Mouse (Mus musculus) limb, embryonic 14.5 days (tissue): Measurements from ENCODE around the gene Acsm2. TPM values are rescaled to one million over a fixed set of nuclear protein-coding genes. Genes with fewer than 3 reads are reported as not detected.

Experiments used
- ATAC-seq: fragments of 200-750 bp; cut with Nextera tagmentation; 2 replicates; pipeline ENCODE4 v1.8.0; 2017; ENCODE audit warnings: low read depth, moderate number of reproducible peaks, moderate TSS enrichment; ENCODE audit not compliant: low FRiP score
- DNase-seq: peaks from one replicate; pipeline ENCODE4 v3.0.0-alpha.2; 2015; ENCODE audit warnings: low spot score
- H3K27ac ChIP-seq: fragments of 300-500 bp; sonication (generic); replicated peaks from 2 replicates; pipeline ENCODE4 v1.5.1; 2014; ENCODE audit warnings: low read depth, mild to moderate bottlenecking, low read length, moderate library complexity, mixed read lengths
- H3K27me3 ChIP-seq: fragments of 300-500 bp; sonication (generic); 2 replicates; pipeline ENCODE4 v1.6.1; 2014; ENCODE audit warnings: low read length, mixed read lengths; ENCODE audit not compliant: control insufficient read depth, insufficient read depth
- H3K36me3 ChIP-seq: fragments of 300-500 bp; sonication (generic); 2 replicates; pipeline ENCODE4 v1.6.1; 2014; ENCODE audit warnings: mild to moderate bottlenecking, low read length, moderate library complexity, mixed read lengths; ENCODE audit not compliant: control insufficient read depth, insufficient read depth
- H3K4me1 ChIP-seq: fragments of 300-500 bp; sonication (generic); 2 replicates; pipeline ENCODE4 v1.6.1; 2014; ENCODE audit warnings: antibody characterized with exemption, low read length, mixed read lengths; ENCODE audit not compliant: control insufficient read depth, insufficient read depth
- H3K4me2 ChIP-seq: fragments of 300-500 bp; sonication (generic); replicated peaks from 2 replicates; pipeline ENCODE4 v1.6.1; 2014; ENCODE audit warnings: low read depth, mild to moderate bottlenecking, low read length, moderate library complexity; ENCODE audit not compliant: severe bottlenecking
- H3K4me3 ChIP-seq: fragments of 300-500 bp; sonication (generic); replicated peaks from 2 replicates; pipeline ENCODE4 v1.5.1; 2014; ENCODE audit warnings: low read length
- H3K9ac ChIP-seq: fragments of 300-500 bp; sonication (generic); 2 replicates; pipeline ENCODE4 v1.6.1; 2014; ENCODE audit warnings: mild to moderate bottlenecking, low read depth, low read length, moderate library complexity; ENCODE audit not compliant: severe bottlenecking
- H3K9me3 ChIP-seq: fragments of 300-500 bp; sonication (generic); 2 replicates; pipeline ENCODE4 v1.6.1; 2016; ENCODE audit warnings: low read length; ENCODE audit not compliant: control insufficient read depth
- POLR2A ChIP-seq: fragments of 200-500 bp; IDR thresholded peaks from 2 replicates; pipeline ENCODE4 v1.8.0; 2012; ENCODE audit warnings: inconsistent platforms, mild to moderate bottlenecking, moderate library complexity, borderline replicate concordance; ENCODE audit not compliant: insufficient read depth, insufficient read length; ENCODE audit errors: extremely low read depth
- WGBS: fragments of 180-500 bp; shearing (Covaris S2); extraction: QIAGEN DNeasy Blood & Tissue Kit; methylation state at CpG from one replicate; pipeline ENCODE4 v1.1.7; 2014; 5-methylcytosine and 5-hydroxymethylcytosine counted together
- polyA plus RNA-seq, 2 experiments: library from polyadenylated mRNA; depleted of rRNA in 1 of 2; stranded (reverse) in 1 of 2; unstranded in 1 of 2; fragments of >200 nt; fragmentation: Nextera tagmentation in 1 of 2; extraction: Ambion mirVana in 1 of 2; gene quantifications; 2 replicates each; pipeline versions ENCODE4 v1.2.1 to v1.2.3; 2012 to 2014

Acsm2 gene
- polyA plus RNA-seq (2012; rRNA removed) = not detected in 2 replicates
- not detected in 2 replicates for polyA plus RNA-seq (2014; fragmentation: Nextera tagmentation; extraction: Ambion mirVana)

DNA sequence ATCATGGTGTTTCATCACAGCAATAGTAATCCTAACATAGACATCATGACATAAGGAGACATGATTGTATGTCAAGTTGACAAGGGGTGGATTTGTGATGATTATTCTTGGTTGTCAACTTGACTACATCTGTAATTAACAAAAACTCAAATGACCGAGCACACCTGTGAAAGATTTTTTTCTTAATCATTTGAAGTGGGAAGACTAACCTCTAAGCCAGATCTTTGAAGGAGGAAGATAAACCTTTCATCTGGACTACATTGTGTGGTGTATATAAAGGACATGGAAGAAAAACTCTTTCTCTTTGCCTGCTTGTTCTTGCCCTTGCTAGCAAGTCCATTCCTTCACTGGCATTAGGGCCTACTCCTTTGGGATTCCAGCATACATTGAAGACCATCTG, at the start of gene Acsm2:
TSS of gene Acsm2 (plus strand) at position 301 of the 400 bp plus-strand sequence.
- no peaks in the 10 kb centered on the region for H3K27me3 ChIP-seq
- ATAC-seq (no peak), DNase-seq (no peak)
- H3K4me2 ChIP-seq = no peak within 1 kb of the TSS
- 84% methylated on average over 1 of the region's 1 CpGs for WGBS
- no peak within 1 kb of the TSS for H3K27ac ChIP-seq
- no peaks in the 10 kb centered on the region for H3K36me3 ChIP-seq
- no peaks in the 10 kb centered on the region for H3K9me3 ChIP-seq
- no peak within 1 kb of the TSS for H3K4me3 ChIP-seq
- TF ChIP-seq POLR2A = no peak
- H3K9ac ChIP-seq = no peak within 1 kb of the TSS
- H3K4me1 ChIP-seq = no peaks in the 10 kb centered on the region

DNA sequence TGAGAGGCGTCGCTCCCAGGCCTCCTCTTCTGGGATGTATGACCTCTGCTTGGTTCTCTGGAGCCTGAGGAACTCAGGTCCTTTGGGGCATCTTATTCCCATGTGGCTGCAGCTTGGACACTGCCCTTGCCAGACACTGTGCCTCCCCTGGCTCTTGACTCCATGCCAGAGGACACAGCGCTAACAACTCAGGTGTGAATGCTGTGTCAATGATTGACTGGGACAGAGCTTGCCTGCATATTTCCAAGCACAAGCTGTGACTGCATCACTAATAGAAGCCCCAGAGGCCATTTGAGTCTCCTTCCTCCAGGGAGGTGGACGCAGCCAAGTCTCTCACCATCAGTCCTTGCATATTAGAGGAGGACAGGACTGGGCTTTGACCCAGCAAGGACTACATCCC, 43.0 kb upstream of the Acsm2 start:
- ATAC-seq (no peak), DNase-seq (no peak)
- Histone ChIP-seq H3K27ac (no peak overlapping the region), H3K27me3 (no peaks in the 10 kb centered on the region), H3K4me3 (no peak overlapping the region), H3K36me3 (no peaks in the 10 kb centered on the region), H3K4me1 (no peaks in the 10 kb centered on the region), H3K9me3 (no peaks in the 10 kb centered on the region), H3K4me2 (no peak overlapping the region), H3K9ac (no peak overlapping the region)
- 85% methylated on average over 4 of the region's 4 CpGs for WGBS
- TF ChIP-seq POLR2A = no peak

DNA sequence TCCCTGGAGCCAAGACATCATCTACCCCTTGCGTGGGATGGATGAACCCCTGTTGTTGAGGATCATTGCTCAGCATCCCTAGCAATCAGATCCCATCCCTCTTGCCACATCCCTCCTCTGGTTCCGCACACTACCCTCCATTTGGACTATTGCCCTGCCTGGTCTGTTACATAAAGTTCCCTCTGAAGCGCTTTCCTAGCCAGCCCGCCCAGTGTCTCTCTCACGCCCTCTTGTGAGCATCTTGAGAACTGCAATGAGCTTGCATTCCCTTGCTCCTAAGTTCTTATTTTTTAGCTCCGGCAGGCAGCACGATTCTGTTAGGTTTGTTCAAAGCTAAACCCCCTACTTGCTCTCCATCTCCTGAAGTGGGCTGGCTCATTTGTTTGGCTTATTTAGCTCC, 41.1 kb upstream of the Acsm2 start:
- ATAC-seq = no peak

DNA sequence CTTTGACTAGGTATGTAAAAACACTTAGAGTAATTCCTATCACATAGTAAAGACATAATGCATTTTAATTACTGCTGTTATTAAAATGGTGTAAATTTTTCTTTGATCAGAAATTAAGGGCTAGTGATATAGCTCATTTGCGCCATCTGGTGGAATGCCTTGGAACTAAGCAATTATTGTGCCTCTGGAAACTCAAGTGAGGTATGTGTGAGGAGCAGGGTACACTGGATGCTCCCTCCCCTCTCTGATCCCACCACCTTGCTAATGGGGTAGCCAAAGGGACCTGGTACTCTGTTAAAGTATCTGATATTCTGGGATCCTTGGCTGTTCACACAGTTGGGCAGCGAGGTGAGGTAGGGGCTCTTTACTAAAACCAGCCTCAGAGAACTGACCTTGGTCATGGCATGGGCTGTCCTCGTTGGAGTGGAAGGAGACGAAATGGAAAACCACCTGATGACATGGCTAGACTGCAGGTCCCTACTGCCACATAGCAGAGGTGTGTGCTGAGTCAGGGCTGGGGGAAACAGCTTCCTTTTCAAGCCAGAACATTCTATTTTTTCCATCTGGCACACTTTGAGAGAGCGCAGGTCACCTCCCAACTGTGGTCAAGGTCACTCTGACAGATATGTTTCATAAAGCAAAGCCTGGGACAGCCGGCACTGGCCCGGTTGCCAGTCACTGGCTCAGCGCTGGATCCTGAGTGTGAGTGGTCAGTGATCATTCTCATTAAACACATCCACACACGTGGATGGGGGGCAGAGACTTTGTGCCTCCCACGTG, 38.5 kb upstream of the Acsm2 start:
- Histone ChIP-seq H3K27me3 (no peaks in the 10 kb centered on the region), H3K4me1 (no peaks in the 10 kb centered on the region), H3K27ac (no peak overlapping the region), H3K4me2 (no peak overlapping the region), H3K9me3 (no peaks in the 10 kb centered on the region), H3K9ac (no peak overlapping the region), H3K4me3 (no peak overlapping the region), H3K36me3 (no peaks in the 10 kb centered on the region)
- ATAC-seq (no peak), DNase-seq (peak; percentile 55)
- 66% methylated on average over 10 of the region's 10 CpGs for WGBS
- TF ChIP-seq POLR2A = no peak

More for the DNA sequence above, 41.1 kb upstream of the Acsm2 start:
- Histone ChIP-seq H3K27me3 (no peaks in the 10 kb centered on the region), H3K4me2 (no peak overlapping the region), H3K9me3 (no peaks in the 10 kb centered on the region), H3K36me3 (no peaks in the 10 kb centered on the region), H3K9ac (no peak overlapping the region), H3K27ac (no peak overlapping the region), H3K4me3 (no peak overlapping the region), H3K4me1 (no peaks in the 10 kb centered on the region)
- peak; percentile 4 for DNase-seq
- no peak for TF ChIP-seq POLR2A
- WGBS = 36% methylated on average over 7 of the region's 7 CpGs

DNA sequence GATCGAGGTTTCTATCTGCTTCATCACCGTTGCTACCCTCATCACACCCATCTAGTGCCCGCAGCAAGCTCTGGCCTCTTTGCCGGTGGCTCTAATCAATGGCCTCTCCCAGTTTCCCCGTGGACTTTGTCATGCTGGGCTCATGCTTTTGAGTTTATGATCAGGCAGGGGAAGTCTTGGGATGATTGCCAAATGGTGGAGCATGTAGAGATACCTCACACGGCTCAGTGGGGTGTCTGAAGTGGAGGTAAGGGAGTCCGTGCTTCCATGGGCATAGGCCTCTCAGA, 37.9 kb upstream of the Acsm2 start:
- Histone ChIP-seq H3K36me3 (no peaks in the 10 kb centered on the region), H3K9ac (no peak overlapping the region), H3K4me3 (no peak overlapping the region), H3K27me3 (no peaks in the 10 kb centered on the region), H3K27ac (no peak overlapping the region), H3K4me1 (no peaks in the 10 kb centered on the region), H3K4me2 (no peak overlapping the region), H3K9me3 (no peaks in the 10 kb centered on the region)
- ATAC-seq = no peak
- no peak for DNase-seq
- 82% methylated on average over 7 of the region's 7 CpGs for WGBS
- no peak for TF ChIP-seq POLR2A

DNA sequence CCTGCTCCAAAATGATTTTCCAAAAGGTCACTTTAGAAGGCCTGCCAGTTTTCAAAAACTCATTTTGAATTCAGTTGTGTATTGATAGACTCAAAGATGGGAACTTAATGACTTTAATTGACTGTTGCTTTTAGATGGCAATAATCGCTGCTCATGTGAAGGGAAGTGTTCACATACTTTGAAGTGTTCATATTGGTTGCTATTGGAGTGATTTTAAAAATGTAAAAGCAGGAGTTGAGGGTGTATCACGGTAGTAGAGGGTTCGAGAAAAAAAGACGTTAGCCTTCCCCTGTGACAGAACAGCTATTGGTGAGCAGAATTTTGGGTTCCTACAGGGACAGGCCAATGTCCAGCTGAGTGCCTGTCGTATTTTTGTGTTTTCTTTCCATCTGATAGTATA, 35.0 kb upstream of the Acsm2 start, which contains the start of gene Acsm5:
TSS of gene Acsm5 (plus strand) at position 301 of the 400 bp plus-strand sequence.
- H3K36me3 ChIP-seq = no peaks in the 10 kb centered on the region
- DNase-seq = no peak
- H3K9me3 ChIP-seq = no peaks in the 10 kb centered on the region
- TF ChIP-seq POLR2A = no peak
- H3K9ac ChIP-seq = no peak within 1 kb of the TSS
- no peaks in the 10 kb centered on the region for H3K4me1 ChIP-seq
- H3K27ac ChIP-seq = no peak within 1 kb of the TSS
- ATAC-seq = no peak
- WGBS = 68% methylated on average over 5 of the region's 5 CpGs
- no peak within 1 kb of the TSS for H3K4me3 ChIP-seq
- no peak within 1 kb of the TSS for H3K4me2 ChIP-seq
- no peaks in the 10 kb centered on the region for H3K27me3 ChIP-seq
